Mouse (Mus musculus): ENCODE data around the gene Ptprn2.
A peak's percentile ranks its signal among the peaks of the same experiment; 100 is the strongest.
"Not testable (repeated sequence)": the region's sequence is repeated elsewhere in the genome, so short reads cannot be mapped to it uniquely, and the experiment has no call there.

Gene Ptprn2

DNA sequence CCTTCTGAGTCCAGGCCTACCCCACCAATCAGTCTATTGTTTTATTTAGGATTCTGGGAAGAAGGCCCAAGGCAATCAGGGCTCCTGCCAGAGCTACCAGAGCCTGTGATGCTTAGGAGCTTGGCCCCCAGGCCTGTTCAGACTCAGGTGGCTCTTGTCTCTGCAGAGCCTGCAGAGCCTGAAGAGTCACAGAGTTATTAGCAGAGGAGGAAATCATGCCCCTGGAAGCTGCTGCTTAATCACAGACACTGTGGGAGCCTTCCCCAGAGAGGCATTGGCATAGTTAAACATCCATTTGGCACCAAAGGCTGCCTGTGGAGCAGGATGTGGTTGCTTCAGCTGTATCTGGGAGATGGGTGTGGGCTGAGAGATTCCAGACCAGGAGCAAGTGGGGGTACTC is 30.3 kb downstream of the Ptprn2 start:
- peak; percentile 83 for DNase-seq (ENCODE audit: inconsistent ontology term)

DNA sequence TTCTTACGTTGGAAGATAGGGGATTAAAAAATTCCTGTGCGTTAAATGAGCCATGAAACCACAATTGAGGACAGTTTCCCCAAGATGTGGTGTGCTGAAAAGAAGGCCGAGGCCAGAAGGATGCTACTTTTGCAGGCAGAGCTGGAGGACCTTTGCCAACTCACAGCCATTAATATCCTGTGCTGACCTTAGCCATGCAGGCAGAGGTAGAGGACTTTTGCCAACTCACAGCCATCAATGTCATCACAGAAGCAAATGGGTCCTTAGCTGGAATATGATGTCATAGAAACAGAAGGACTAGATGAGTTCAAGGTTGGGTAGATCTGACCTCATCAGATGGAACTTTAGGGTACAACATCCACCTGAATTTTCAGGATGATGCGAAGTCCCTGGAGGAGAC is 43.3 kb downstream of the Ptprn2 start:
- DNase-seq (ENCODE audit: inconsistent ontology term): no peak

DNA sequence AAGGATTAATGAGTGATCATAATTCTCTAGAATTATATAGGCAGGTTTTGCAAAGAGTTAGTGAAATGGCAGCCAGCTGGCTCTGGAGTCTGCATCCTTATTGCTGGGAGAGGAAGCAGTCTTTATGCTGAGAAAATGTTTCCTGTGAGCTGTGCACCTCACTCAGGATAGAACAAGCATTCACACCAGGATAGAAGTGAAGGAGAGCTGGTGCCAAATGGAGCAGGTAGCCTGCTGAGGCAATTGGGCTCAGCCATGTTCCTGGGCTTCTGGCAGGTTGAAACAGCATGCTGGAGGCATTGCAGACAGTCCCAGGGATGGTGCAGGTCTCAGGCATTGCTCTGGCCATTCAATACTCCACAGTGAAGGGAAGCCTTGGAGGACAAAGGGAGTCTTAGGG is 47.8 kb downstream of the Ptprn2 start:
- DNase-seq (ENCODE audit: inconsistent ontology term): no peak

DNA sequence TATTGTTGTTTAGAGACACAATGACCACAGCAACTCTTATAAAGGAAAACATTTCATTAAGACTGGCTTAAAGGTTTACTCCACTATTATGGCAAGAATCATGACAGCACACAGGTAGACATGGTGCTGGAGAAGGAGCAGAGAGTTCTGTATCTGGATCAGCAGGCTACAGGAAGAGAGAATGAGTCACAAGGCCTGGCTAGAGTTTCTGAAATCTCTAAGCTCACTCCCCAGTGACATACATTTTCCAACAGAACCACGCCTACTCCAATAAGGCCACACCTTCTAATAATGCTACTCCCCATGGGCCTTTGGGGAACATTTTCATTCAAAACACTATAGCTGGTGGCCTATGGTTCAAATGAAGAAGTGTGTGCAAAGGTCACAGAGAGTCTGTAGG is 53.8 kb downstream of the Ptprn2 start:
- DNase-seq (ENCODE audit: inconsistent ontology term): no peak

DNA sequence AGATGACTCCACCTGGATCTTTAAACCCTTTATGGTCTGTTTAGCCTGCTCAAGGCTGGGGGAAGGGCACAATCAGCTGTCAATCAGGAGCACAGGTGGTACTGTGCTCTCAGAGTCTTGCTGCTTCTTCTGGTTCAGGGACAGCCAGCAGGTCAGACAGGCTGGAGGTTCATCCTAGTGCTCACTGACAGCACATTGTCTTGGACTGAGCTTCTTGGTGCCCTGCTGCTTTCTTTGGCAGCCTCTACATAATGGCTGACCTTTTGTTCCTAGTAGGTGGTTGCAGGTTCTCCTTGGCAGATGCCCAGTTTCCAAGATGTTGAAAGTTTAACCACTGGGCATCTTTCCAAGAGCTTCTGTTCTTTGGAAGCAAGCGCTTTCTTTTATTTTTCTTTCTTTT is 55.1 kb downstream of the Ptprn2 start:
- DNase-seq (ENCODE audit: inconsistent ontology term): no peak

DNA sequence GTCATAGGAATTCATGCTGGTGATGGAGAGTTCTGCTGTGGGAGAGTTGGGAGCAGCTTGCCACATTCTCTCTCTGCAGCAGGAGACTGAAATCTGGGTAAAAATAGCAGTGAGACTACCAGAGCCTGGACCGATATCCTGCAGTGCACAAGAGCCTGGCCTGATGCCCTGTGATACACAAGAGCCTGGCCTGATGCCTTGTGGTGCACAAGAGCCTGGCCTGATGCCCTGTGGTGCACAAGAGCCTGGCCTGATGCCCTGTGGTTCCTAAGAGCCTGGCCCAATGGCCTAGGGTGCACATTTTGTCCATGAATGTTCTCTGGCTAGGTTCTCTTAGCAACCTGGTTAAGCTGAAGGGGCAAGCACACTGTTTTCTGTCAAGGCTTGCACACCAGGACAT is 64.5 kb downstream of the Ptprn2 start:
- peak; percentile 43 for DNase-seq (ENCODE audit: inconsistent ontology term)

DNA sequence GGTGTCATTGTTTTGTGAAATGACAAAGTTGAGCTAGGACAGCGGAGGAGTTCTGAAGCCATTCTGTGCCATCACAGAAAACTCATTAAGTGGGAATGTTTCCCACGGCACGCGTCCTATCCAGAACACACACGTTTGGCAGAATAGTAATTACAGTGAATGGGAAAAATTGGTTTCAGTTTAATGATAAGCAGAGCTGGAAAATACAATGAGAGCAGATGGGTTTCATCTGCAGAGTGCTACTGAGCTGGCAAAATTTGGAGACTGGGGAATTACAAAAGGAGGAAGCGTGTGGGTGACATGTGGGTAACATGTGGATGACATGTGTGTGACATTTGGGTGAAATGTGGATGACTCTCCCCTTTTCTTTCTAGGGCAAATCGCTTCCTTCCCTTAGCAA is 66.0 kb downstream of the Ptprn2 start:
- no peak for DNase-seq (ENCODE audit: inconsistent ontology term)

DNA sequence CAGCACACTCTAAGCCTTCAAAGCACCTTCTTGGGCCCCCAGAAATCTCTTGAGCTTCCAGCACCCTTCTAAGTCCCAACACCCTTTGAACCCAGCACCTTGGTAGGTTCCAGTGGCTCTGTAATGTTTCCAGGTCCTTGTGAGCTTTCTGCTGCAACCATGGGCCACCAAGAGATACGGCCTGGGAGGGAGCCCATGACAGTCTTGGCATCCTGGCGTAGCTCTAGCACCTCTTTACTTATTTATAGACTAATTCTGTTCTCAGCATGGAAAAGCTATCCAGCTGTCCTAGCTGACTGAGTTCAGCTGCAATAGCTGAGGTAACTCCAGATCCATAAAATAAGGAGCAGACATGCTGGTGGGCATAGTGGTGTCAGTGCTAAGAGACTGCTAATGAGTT is 66.8 kb downstream of the Ptprn2 start:
- DNase-seq (ENCODE audit: inconsistent ontology term): no peak

DNA sequence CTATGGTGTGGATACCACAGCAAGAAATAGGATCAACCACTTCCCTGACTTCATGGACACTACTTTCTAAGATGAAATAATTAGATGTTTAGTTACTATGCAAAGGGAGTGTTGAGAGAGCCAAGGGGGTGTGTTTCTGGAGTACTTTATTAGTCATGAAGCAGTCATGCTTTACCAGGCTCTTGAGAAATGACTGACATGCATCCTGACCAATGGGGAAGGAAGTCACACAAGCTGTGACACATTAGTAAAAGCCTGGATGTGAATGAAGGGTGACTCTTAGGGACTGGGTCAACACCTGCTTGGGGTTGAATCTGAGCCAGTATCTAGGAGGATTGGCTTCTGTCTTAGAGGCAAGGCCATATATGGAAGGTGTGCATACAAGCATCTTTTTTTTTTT is 67.8 kb downstream of the Ptprn2 start:
- DNase-seq (ENCODE audit: inconsistent ontology term): peak; percentile 16

DNA sequence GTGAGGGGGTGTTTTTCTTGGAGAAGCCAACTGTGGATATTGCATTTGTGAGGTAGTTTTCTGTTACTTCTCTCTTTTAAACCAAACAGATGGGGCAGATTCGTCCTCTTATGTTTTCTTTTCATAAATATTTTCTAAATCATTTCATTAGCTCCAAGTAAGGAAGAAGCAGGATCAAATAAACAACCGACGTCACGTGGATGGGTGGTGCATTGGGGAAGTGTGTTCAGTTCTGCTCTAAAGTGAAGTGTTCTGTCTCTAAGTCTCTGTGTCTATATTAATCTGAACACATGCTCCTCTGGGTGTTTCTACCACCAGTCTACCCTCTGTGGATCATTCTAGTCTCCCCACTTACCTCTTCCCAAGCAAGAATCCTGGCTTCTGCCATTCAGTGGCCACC is 70.4 kb downstream of the Ptprn2 start:
- DNase-seq (ENCODE audit: inconsistent ontology term): no peak

DNA sequence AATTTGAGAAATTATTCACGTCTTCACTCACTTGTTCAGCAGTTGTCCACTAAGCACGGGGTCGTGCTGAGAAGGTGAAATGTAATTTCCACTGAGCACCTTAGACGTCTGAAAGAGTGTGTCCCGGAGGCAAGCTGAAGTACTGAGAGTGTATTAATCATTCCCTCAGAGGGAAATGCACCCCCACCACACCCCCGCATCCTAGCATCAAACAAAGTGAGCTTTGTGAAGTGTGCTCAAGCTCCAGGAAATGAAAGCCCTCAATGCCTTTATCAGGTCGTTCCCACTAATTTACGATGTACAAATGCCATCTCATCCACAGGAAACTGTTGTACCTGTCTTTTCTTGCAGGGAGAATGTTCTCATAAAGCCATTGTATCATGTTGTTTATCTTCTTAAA is 78.9 kb downstream of the Ptprn2 start:
- no peak for DNase-seq (ENCODE audit: inconsistent ontology term)

DNA sequence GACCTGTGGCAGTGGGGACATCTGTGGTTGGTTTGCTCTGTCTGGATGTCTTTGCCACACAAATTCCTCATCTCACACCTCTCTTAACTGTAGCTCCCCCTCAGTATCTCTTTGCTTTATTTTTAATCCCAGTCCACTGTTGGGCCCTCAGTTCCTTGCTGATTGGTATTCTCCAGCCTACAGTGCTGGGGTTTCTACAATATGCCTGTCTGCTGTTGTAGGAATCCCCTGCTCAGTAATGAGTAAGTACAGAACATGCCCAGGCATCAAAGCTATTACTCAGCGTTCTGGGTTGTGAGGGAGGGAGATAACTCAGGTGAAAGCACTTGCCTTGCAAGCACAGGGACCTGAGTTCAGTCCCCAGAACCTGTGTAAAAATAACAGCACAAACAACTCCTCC is 81.2 kb downstream of the Ptprn2 start:
- DNase-seq (ENCODE audit: inconsistent ontology term): no peak

DNA sequence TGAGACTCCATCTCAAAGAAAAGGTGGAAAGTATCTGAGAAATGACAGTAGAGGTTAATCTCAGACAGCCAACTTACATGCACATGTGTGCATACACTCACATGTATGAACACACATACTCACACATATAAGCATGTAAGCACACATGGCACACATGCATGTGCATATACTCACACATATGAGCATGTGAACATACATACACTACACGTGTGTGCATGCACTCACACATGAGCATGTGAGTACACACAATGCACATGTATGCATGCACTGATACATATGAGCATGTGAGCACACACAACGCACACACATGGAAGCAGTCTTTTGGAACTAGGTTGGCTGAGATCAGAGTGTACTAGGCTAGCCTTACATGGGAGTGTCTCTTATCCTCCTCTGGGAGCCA is 81.7 kb downstream of the Ptprn2 start:
- no peak for DNase-seq (ENCODE audit: inconsistent ontology term)

DNA sequence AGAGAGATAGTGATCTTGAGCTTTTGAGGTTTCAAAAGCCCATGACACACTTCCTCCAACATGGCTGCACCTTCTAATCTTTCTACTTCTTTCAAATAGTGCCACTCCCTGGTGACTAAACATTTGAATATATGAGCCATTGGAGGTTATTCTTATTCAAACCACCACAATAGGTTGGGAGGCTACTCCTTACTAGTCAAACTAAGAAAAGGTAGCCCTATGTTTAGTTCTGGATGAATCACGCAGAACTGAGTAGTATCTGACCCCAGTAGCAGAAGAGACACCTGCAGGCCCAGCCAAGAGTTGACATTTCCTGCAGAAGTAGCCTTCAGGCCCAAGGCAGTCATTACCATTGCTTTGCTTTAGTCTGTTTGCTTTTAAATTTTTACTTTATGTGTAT is 84.0 kb downstream of the Ptprn2 start:
- no peak for DNase-seq (ENCODE audit: inconsistent ontology term)

DNA sequence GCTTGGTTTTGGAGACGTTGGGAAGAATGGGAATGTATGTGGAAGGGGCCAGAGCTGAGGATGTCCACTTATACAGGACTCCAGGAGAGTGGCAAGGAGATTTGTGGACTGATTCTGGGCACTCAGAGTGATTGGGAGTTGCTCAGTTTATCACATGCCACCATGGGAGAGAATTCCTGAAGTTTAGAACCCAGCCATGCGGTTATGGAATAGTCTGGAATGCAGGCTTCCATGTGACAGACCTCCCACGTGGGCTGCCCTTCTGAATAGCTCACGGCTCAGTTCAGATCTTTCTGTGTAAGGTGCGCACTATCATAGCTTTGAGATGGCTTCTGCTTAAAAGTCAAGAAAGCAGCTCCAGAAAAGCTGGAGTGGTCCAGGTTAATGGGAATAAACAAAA is 88.6 kb downstream of the Ptprn2 start:
- peak; percentile 11 for DNase-seq (ENCODE audit: inconsistent ontology term)

DNA sequence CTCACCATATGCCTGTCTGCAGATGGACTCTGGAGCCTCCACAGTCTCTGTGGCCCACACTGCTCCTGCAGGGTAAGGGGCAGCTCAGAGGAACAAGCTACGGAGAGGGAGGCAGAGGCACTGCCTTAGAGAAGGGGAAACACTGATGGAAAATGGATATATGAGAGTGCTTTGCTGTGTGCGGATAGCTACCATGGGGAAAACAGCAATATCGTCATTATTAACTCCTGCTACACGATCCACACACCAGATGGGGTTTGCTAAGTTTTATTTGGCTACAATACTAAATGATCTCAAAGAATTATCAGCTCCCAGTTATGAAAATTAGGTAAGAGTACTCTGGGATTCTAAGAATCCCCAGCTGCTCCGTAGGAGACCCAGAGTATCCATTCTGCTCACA is 89.2 kb downstream of the Ptprn2 start:
- DNase-seq (ENCODE audit: inconsistent ontology term): no peak

DNA sequence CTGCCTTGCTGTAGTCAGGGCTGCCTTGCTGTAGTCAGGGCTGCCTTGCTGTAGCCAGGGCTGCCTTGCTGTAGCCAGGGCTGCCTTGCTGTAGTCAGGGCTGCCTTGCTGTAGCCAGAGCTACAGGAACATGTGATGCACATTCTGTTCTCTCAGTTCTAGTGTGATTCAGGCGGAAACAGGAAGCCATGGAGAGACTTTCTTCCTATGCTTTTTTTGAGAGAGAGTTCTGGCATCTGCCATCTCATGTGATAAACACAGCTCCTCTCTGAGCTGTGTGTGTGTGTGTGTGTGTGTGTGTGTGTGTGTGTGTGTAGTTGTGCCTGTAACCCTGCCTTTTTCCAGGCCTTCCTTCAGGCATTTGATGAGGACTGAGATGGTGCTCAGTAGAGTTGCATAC is 92.4 kb downstream of the Ptprn2 start:
- DNase-seq (ENCODE audit: inconsistent ontology term): not testable (repeated sequence)

DNA sequence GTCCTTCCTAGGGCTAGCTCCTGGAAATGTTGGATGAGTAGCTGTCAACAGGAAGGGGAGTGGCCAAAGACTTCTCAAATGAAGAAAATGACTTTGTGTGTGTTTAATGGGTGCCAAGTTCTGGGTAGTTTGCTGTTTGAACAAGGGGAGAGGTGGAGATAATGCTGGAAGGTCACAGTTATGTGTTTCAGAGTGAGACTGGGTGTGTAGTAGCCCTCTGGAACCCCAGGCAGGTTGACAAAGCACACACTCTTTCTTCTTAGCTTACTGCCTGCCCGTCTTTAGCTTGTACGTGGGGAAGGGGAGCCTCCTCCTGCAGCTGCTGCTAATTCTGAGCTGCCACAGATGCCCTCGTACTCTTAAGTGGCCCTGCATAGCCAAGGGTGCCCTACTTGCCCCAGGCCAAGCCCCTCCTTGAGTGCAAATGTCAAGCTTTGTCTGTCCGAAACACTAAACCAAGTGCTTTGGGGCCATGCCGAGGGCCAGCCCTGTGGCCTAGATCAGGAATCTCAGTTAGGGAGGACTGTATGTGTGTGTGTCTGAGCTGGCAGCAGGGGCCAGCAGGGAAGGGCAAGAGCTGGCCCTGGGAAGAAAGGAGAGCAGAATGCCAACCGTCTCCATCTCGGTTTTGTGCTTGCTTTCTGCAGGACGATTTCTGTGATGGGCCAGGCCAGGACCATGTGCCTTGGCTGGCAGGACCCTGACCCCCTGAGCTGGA is 95.5 kb downstream of the Ptprn2 start:
- no peak for DNase-seq (ENCODE audit: inconsistent ontology term)

DNA sequence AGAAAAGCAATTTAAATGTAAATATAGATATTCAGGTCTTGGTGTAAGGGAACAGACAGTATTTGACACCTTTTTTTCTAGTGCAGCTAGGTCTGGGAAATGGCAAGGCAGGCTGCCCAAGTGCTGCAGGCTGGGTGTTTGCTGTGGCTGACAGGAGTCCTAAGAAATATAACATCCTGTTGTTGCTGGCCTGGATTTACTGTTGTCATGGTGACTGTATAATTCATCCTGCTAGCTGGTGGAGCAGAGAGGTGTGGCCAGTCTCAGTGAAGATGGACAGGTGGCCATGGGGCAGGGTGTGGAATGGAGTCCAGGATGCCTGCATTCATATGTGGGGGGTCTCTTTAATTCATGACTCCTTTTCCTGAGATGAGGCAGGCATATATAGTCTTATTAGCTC is 96.3 kb downstream of the Ptprn2 start:
- DNase-seq (ENCODE audit: inconsistent ontology term): no peak

DNA sequence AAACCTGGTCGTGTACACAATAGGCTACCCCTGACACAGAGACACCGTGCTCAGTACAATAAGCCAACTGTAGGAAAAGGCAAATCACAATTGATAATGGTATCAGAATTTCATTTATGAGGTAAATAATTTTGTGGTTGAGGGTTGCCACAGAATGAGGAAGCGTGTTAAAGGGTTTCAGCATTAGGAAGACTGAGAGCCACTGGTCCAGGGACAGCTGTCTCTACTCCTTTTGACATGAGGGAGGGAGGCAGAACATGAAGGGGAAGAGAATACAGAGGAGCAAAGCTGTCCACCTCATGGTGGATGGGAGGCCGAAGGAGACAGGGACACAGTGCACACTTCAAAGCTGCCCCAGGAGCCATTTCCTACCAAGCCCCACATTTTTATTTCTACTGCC is 97.3 kb downstream of the Ptprn2 start:
- DNase-seq (ENCODE audit: inconsistent ontology term): no peak

DNA sequence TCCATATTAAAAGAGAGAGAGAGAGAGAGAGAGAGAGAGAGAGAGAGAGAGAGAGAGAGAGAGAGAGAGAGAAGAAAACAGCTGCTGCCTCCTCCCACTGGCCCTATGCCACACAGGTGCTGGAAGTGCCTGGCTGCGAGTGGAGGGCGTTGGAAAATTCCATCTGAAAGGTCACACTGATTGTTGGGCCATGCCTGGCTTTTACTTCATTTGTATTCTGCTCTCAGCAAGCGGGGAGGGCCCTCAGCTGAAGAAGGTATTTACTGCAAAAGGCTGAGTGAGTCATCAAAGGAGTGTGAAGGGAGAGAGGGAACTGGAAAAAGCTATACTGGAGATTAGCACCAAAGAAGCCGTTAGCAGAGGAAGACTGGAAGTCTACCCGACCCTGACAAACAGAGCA is 99.5 kb downstream of the Ptprn2 start:
- peak; percentile 65 for DNase-seq (ENCODE audit: inconsistent ontology term)

DNA sequence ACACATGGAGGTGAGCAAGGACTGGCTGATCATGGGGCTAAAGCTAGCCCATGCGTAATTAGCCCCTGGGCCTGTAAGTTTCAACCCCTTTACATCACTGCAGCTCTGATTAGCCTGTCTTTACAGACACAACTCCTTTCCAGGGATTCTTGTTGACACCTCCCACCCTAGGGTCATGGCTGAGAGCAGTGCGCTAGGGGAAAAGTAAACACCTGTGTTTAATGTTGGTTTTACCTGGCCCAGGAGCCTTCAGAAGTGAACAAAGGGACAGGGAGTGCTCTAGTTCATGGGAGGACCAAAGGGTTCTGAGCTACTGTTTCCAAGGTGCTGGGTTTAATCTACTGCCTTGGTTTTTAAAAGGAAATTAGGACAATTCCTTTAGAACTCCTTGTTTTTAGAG is 100.6 kb downstream of the Ptprn2 start:
- no peak for DNase-seq (ENCODE audit: inconsistent ontology term)

DNA sequence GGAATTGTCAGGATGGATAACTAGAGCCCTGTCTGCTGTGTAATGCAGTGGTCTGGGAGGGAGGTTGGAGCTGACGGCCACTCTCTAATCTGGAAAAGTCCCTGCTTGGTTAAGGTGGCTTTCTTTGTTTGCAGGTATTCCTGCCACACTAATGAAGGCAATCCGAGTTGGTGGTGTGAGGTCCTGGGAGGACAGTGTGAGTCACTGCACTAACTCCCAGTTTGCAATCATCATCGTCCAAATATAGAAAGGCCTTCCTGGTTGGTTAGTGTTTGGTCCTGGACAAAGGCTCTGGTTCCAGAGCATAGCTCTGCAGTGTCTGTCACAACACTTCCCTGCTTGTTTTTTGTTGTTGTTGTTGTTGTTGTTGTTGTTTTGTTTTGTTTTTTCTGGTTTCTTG is 102.0 kb downstream of the Ptprn2 start:
- peak; percentile 50 for DNase-seq (ENCODE audit: inconsistent ontology term)

DNA sequence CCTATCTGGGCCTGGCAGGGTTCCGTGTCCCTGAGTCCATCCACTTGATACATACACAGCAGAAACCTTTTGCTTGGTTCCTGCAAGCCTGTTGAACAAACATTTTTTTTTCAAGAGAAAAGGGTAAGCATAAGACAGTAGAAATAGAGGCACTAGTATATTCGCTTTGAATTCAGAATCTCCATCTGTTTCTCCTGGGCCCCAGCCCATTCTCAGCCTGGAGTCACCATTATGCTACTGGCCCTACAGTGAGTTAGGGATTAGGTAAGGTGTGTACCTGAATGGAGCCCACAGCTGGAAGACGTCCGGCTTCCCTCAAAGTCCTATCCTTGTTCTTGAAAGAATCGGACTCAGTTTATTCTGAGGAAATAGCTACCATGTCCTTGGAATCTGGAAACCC is 104.6 kb downstream of the Ptprn2 start:
- no peak for DNase-seq (ENCODE audit: inconsistent ontology term)
